Mouse (Mus musculus) layer of hippocampus, postnatal 14 days (tissue): ENCODE results near the gene Dlx1. TPM values are rescaled to one million over a fixed set of nuclear protein-coding genes. Genes with fewer than 3 reads are reported as not detected.

ENCODE experiments used
- DNase-seq, 2 experiments: peaks; one replicate each; pipeline ENCODE4 v3.0.0; 2021 to 2022; ENCODE audit warnings: low spot score in 2 of 2, mixed read lengths in 1 of 2
- long read RNA-seq, 2 experiments: library from polyadenylated mRNA; stranded (forward); transcript quantifications; one replicate each; pipeline ENCODE4 v2.0.0; 2021
- total RNA-seq, 2 experiments: library from RNA; stranded (reverse); gene quantifications; 2 replicates each; pipeline ENCODE4 v1.2.3; 2021

Gene Dlx1
- total RNA-seq: 10 to 100 TPM; 18.4 to 24.4 TPM
- long read RNA-seq, experiment 1, full-length matches to known transcripts: 6 of 8 reads
- long read RNA-seq, experiment 1, partial matches to known transcripts: 0 of 8 reads
- long read RNA-seq, experiment 1, other reads (novel, unspliced or antisense): 2 of 8 reads
- long read RNA-seq, experiment 2, full-length matches to known transcripts: 2 of 5 reads
- long read RNA-seq, experiment 2, partial matches to known transcripts: 0 of 5 reads
- long read RNA-seq, experiment 2, other reads (novel, unspliced or antisense): 3 of 5 reads

- no peak for DNase-seq
Observed at GRCm38 (mm10) chr2:71528014-71528713, at the start of gene Dlx1. Dlx1 (plus strand) TSS chr2:71528113.

- no peak for DNase-seq
Observed at GRCm38 (mm10) chr2:71479917-71480316, 48.0 kb upstream of the Dlx1 start.

GRCm38 (mm10) chr2:71481825-71482224, 46.1 kb upstream of the Dlx1 start:
- no peak for DNase-seq

- DNase-seq: no peak
Observed at GRCm38 (mm10) chr2:71483046-71483716, 44.7 kb upstream of the Dlx1 start.

- DNase-seq: no peak
Observed at GRCm38 (mm10) chr2:71483717-71484066, 44.2 kb upstream of the Dlx1 start.

GRCm38 (mm10) chr2:71491295-71491694, 36.6 kb upstream of the Dlx1 start:
- no peak for DNase-seq

- DNase-seq: peak in 1 of 2 experiments; percentile 21
Observed at GRCm38 (mm10) chr2:71493161-71493683, 34.7 kb upstream of the Dlx1 start.

- no peak for DNase-seq
Observed at GRCm38 (mm10) chr2:71494503-71494902, 33.4 kb upstream of the Dlx1 start.

GRCm38 (mm10) chr2:71494971-71495370, 32.9 kb upstream of the Dlx1 start:
- DNase-seq: no peak

- DNase-seq: no peak
Observed at GRCm38 (mm10) chr2:71497175-71497574, 30.7 kb upstream of the Dlx1 start.

- DNase-seq: no peak
Observed at GRCm38 (mm10) chr2:71499276-71500230, 28.4 kb upstream of the Dlx1 start.

GRCm38 (mm10) chr2:71504852-71505251, 23.1 kb upstream of the Dlx1 start:
- no peak for DNase-seq

GRCm38 (mm10) chr2:71511209-71511608, 16.7 kb upstream of the Dlx1 start:
- no peak for DNase-seq

GRCm38 (mm10) chr2:71512326-71512725, 15.6 kb upstream of the Dlx1 start:
- no peak for DNase-seq

GRCm38 (mm10) chr2:71516995-71517394, 10.9 kb upstream of the Dlx1 start:
- DNase-seq: no peak

GRCm38 (mm10) chr2:71517466-71518099, 10.3 kb upstream of the Dlx1 start:
- no peak for DNase-seq

- no peak for DNase-seq
Observed at GRCm38 (mm10) chr2:71522871-71523270, 5.0 kb upstream of the Dlx1 start.

- no peak for DNase-seq
Observed at GRCm38 (mm10) chr2:71523431-71523830, 4.5 kb upstream of the Dlx1 start.

GRCm38 (mm10) chr2:71524763-71525162, 3.1 kb upstream of the Dlx1 start:
- no peak for DNase-seq

- no peak for DNase-seq
Observed at GRCm38 (mm10) chr2:71526595-71527322, 1.2 kb upstream of the Dlx1 start.
